Mouse (Mus musculus) large intestine, adult 2 months (tissue): ENCODE results near the gene Atrip. TPM values are rescaled to one million over a fixed set of nuclear protein-coding genes. Genes with fewer than 3 reads are reported as not detected.
A peak's percentile ranks its signal among the peaks of the same experiment; 100 is the strongest.

ENCODE experiments used
- DNase-seq: peaks from one replicate; pipeline ENCODE4 v3.0.0-alpha.2; 2012; ENCODE audit warnings: low read depth, low spot score
- WGBS: fragments of 180-500 bp; shearing (Covaris S2); methylation state at CpG from one replicate; pipeline ENCODE4 v1.1.7; 2018; 5-methylcytosine and 5-hydroxymethylcytosine counted together
- polyA plus RNA-seq: library from polyadenylated mRNA; depleted of rRNA; stranded (reverse); fragments of >200 nt; gene quantifications from 2 replicates; pipeline ENCODE4 v1.2.3, GENCODE M21; 2012

Atrip gene
- polyA plus RNA-seq, 1 experiment: 13.7 TPM

DNA sequence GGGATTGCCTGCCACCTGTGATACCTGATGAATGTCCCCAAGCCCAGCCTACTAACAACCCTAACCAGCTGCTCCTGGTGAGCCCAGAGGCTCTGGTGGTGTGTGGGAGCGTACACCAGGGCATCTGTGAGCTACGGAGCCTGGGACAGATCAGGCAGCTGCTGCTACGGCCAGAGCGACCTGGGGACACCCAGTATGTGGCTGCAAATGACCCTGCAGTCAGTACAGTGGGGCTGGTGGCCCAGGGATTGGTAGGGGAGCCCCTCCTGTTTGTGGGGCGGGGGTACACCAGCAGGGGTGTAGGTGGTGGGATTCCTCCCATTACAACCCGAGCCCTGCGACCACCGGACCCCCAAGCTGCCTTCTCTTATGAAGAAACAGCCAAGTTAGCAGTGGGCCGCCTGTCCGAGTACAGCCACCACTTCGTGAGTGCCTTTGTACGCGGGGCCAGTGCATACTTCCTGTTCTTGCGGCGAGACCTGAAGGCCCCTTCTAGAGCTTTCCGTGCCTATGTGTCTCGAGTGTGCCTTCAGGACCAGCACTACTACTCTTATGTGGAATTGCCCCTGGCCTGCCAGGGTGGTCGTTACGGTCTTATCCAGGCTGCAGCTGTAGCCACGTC lies 26.5 kb upstream of the Atrip start:
- WGBS: 88% methylated on average over 20 of the region's 20 CpGs
- DNase-seq: no peak

DNA sequence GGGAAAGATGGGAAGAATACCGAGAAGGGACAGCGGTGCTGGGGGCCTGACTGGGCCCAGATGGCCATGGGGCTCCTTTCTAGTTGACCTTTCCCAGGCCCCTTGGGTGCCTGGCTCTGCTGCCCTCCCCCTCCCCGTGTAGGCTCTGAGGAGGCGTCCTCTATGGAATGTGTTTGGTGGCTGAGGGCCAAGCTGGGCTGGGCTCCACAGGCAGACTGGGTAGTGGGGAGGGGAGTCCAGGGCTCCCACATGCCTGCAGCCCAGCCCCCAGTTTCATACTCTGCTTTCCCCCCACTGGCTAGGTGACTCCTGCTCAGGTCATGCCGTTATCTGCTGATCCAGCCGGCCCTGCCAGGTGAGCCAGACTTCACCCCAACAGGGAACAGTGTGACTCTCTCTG lies 25.0 kb upstream of the Atrip start:
- no peak for DNase-seq
- 48% methylated on average over 6 of the region's 6 CpGs for WGBS

DNA sequence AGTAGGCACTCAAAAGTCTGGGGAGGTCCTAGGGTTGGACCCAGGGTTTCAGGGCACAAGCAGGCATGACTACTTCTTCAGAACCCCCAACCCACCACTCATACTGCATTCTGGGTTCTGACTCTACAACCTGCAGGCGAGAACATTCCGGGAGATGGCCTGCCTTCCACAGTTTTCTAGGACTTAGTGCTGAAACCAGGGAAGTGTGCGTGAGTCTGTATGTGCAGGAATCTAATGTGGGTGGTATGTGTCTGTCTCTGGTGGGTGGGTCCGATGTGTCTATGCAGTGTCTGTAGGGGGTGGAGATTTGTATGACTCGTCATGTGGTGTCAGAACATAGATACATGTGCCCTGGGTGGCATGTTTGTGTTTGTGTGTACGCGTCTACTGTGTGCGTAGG lies 24.4 kb upstream of the Atrip start:
- no peak for DNase-seq
- 84% methylated on average over 8 of the region's 8 CpGs for WGBS

DNA sequence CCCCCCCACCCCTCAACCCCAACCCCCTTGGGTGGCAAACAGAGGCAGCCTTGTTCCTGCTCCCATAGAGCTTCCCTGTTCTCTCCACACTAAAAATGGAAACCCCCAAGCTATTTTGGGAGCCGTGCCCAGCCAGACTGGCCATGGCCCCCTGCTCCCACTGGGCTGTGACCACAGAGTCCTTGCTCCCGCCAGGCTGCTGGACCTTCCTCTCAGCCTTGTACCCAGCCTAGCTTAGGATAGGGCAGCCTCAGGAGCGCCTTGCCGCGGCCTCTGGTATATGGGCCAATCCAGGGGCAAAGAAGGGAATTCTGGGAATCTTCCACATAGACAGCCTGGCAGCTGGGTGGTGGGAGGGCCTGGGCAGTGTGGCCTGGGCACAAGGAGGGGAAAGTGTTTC lies 23.9 kb upstream of the Atrip start:
- DNase-seq: no peak
- 64% methylated on average over 5 of the region's 5 CpGs for WGBS

DNA sequence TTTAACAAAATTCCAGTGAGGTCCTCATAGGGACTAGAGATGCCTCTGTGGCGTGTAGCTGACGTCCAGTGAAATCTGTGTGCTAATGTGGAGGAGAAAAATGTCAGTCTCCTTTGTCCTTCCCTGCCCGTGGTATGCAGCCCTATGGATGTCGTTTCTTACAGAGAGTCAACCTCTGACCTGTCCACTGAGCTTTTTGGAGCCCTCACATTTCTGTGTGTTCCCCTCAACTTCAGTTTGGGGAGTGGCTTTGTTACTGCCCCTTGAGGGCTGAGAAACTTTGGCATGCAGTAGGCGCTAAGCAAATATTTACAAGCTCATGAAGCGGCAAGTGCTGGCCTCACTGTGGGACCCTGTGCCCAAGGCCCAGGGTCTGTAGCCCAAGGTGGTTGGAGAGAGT lies 23.4 kb upstream of the Atrip start:
- no peak for DNase-seq
- WGBS: 35% methylated on average over 6 of the region's 6 CpGs

DNA sequence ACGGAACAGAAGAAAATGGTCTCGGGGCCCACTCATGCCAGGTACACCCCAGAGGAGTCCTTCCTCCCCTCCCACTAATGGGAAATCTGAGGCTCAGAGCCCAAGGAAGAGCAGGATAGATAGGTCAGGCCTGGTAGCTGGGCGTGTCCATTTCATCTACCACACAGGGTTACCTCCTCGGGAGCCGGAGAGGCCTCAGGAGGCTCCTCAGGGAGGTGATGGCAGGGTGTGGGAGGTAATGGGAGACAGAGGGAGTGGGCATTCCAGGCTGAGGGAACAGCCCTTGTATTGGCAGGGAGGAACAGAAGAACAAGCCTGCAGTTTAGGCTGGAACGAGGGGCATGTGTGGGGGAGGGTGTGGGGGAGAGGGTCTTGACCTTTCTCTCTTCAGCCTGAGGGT lies 22.9 kb upstream of the Atrip start:
- DNase-seq: no peak
- WGBS: 50% methylated on average over 6 of the region's 6 CpGs

DNA sequence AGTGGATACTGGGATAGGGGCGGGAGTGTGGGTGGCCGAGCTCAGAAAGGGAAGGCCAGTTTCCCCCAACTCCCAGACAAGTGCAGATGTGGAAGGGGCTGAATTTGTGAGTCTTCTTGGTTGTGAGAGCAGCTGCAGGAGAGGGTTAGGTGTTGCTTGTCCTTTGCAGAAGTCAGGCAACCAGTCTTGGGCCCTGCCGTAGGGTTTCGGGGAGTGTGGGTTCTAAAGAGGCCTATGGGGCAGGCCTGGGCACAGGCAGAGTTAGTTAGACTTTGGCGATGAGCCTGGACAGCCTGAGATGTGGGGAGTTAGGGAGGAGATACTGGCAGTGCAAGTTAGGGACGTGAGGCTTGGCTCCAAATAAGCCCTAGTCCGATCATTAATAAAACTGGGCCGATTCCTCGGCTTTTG lies 22.3 kb upstream of the Atrip start:
- WGBS: 35% methylated on average over 9 of the region's 9 CpGs
- no peak for DNase-seq

DNA sequence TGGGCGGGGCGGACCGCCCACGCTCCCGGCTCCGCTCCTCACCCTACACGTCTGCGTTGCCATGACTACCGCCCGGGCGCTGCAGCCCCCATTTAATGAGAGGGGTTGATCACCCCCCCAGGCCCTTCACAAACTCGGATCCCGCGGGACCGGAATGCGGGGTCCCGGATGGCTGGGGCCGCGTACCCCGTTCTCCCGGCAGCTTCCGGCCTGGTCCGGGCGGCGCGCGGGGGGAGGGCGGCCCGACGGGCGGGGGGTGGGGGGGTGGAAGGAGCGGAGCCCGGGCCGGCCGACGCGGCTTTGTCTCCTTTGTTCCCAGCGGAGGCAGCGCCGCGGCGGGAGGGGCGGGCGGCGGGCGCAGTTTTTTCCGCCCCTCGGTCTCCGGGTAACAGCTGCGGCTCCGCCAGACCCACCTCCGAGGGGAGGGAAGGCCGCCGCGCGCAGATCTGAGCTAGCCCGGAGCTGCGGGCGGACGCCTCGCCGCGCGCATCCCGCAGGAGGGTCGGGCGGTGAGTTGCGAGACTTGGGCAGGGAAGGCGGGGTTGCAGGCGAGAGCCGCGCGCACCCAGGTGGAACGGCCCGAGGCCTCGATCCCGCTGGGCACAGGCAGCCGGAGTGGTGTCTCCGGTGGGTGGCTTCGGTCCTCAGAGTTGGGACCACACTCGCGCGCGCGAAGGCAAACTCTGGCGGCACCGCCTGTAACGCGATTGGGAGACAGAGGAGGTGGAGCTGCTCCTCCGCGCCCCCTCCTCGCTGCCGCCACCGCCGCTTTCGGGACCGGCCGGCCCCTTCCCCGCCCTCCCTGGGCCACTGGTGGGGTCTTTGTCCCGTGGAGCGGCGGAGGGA lies 21.4 kb upstream of the Atrip start, which contains the start of gene Plxnb1:
Gene Plxnb1 (plus strand): TSS at position 253 of the 846 bp plus-strand sequence.
- 2% methylated on average over 98 of the region's 102 CpGs for WGBS
- no peak for DNase-seq

DNA sequence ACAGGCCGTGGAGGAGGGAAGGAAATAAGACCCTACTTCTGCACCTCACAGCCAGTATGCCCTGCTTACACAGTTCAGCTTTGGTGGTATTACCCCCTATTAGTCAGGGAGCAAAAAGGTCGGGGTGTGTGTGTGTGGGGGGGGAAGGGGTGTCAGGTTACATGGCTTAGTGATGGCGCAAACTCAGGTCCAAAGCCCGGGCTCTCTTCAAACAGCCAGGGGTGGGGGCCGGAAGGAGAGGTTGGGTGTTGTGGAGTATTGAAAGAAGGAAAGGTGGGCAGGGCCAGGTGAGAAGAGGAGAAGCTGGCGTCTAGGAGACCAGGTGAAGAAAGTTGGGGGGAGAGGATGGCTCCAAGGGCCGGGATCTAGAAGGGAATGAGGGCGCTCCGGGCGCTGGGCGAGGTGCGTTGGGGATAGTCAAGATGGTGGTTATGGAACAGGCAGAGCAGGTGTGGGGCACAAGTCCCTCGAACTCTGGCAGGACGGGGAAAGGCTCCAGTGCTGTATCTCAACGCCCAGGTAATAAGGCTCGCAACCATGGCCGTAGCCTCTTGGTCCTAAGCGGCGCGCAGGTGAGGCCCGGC lies 20.7 kb upstream of the Atrip start:
- 3% methylated on average over 21 of the region's 21 CpGs for WGBS
- no peak for DNase-seq

DNA sequence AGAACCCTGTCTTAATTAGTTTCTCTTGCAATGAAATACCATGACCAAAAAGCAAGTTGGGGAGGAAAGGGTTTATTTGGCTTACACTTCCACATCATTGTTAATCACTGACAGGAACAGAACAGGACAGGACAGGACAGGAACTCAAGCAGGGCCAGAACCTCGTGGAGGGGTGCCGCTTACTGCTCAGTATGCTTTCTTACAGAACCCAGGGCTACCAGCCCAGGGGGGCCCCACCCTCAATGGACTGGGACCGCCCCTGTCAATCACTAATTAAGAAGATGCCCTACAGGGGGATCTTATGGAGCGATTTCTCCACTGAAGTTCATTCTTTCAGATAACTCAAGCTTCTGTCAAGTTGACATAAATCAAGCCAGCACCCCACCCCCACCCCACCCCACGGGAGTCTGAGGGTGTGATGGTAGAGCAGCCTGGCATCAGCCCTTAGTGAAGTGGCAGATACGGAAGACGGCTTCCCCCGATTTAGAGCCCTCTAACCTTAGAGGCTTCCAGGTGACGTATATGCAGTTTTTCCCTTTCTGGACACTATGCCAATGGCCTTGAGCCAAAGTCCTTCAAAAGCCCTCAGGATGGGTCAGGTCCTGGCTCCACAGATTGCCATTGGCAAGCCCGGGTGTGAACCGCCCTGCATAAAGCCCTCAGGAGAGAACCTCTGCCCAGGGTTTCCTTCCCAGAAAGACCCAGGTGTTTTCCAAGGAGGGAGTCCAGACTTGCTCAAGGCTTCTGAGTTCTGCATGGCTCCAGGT lies 20.0 kb upstream of the Atrip start:
- DNase-seq: no peak
- WGBS: 39% methylated on average over 11 of the region's 11 CpGs

DNA sequence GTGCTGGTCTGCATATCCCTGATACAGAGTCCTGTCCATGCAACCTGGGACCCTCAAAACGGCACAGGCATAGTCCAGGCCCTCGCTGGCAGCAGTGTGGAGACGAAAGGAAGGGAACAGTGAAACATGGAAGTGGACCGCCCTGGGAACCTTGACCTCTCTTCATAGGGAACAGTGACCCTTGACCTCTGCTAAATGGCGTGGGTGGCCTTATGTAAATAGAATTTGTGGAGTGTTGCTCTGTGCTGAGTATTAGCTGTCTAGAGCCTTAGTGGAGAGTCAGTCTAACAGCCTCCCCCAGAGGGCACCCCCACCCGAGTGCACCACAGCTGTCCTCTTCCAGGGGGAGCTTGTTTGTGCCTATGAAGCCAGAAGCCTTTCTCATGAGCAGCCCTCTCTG lies 18.9 kb upstream of the Atrip start:
- DNase-seq: no peak
- 61% methylated on average over 6 of the region's 6 CpGs for WGBS

DNA sequence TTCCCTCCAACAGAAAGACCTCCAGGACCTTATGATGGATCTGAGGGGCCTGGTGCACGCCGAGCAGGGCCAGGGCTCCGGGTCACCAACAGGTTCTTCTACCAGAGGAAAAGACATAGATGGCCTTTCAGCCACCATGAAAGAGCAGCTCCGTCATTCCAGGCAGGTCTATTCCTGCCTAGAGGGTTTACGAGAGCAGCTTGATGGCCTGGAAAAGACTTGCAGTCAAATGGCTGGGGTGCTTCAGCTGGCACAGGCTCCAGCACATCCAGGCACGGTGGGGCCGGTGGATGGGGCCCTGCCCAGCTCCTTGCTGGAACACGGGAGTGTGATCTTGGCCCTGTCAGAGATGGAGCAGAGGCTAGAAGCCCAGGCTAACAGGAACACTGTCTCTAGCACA lies 17.9 kb upstream of the Atrip start:
- WGBS: 90% methylated on average over 8 of the region's 8 CpGs

DNA sequence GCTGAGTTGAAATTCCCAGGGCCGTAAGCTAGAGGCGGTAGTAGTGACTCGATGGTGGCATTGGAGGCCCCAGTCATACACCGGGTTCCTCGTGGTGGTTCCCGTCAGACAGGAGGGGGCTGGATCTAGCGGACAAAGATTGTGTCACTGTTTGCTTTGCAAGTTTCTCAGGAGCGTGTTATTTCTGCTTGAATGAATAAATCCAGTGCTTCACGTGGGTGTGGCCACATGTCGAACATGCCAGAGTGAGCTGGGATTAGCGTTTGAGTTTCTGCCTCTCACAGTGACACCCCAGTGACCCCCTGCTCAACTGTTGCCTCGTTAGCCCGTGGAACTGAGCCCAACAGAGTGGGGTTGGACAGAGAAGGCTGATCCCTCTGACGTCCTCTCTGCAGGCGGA lies 16.5 kb upstream of the Atrip start:
- 67% methylated on average over 15 of the region's 15 CpGs for WGBS
- no peak for DNase-seq

More for the DNA sequence above, 17.9 kb upstream of the Atrip start:
- DNase-seq: no peak

DNA sequence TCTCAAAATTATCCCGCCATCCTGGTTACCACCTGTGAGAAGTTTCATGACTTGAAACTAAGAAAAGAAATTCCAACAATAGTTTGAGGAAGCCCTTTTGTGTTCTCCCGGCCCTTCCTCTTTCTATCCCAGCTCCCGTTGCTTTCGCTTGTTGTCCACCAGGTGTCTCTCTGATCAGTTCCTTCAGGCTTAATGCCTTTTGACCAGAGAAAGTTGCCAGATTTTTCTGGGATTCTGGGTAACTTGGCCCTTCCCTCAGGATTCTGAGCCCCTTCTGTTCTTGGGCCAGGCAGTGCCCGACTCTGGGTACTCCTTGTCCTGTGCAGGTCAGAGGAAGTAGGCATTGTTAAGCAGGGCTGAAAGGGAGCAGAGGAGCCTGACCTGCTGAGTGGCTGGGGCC lies 14.1 kb upstream of the Atrip start:
- 15% methylated on average over 5 of the region's 5 CpGs for WGBS
- no peak for DNase-seq

DNA sequence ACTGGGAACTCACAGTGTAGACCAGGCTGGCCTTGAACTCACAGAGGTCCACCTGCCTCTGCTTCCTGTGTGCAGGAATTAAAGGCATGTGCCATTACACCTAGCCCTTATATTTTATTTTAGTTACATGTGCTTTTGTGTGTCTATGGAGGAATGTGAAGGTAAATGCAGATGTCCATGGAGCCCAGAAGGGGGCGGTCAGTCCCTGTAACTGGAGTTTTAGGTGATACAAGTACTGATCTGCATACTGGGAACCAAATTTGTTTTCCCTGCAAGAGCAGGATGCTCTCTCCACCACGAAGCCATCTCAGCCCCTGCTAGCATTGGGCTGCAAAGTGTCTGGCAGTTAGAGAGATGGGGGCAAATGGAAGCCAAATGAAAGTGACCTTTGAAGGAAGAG lies 11.0 kb upstream of the Atrip start:
- no peak for DNase-seq
- WGBS: 20% methylated on average over 2 of the region's 2 CpGs

DNA sequence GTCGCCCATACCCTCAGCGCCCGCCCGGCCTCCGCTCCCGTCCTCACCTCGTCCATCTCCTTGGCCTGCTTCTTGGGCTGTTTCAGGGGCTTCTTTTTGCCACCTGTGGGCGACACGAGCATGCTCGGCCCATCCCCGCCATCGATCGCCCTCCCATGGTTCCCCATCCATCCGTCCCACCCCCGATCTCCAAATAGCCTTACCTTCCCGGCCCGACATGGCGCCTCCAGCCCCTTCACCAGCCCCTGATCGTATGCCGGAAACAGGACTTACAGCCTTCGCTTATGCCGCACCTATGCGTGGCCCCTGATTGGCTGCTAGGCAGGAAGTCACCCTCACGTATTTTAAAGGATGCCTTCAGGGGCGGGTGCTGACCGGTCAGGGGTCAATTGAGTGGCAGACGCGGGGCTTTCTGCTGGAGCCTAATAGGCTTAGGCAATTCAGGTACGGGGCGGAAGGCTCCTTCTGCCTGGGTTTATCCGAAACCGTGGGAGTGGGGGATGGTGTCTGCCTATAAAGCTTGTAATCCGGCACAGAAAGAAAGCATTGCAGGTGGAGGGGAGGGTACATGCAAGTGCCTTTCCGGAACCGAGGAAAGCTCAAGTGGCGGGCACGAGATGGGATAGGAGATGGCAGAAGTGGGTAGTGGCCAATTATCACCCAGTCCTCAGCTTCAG lies 8.3 kb upstream of the Atrip start, which contains the start of the genes Ccdc51 and Tma7:
Gene Ccdc51 (plus strand): TSS at position 370 of the 677 bp plus-strand sequence.
Gene Tma7 (minus strand): TSS at position 464 of the 677 bp plus-strand sequence.
- peak; percentile 67 for DNase-seq
- 1% methylated on average over 37 of the region's 37 CpGs for WGBS

DNA sequence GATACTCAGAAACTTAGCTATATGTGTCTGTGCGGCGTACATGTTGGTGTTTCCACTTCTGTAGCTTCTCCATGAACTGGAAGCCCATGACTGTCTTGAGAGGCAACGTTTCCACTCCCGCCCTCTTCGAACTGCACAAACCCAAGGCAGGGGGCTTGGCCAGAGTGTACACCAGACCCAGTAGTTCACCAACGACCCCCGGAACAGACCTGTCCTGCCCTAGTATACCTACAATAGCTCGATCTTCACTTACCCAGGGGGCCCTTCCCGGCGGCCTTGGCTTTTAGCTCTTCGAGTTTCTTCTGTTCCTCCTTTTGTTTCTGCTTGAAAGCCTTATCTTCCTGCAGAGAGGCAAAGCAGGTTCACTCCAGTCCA lies 7.8 kb upstream of the Atrip start:
- WGBS: under 1% methylated on average over 11 of the region's 11 CpGs
- no peak for DNase-seq

DNA sequence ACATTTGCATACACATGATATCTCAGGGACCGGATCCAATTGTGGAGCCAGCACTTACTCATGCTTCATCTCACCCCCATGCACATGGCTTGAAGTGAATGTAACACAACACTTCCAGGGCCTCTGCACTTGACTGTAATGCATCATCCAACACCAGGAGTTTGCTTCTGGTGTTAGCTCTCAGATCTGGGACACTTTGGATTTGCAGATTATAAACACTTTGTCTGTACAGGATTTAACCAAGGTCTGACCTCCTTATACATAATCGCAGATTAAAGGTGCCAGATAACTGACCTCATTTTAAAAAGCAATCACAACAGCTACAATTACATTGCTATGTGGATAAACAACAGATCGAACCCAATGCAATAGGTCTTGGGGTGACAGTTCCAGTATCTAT lies 6.6 kb upstream of the Atrip start:
- DNase-seq: no peak
- 86% methylated on average over 3 of the region's 3 CpGs for WGBS

DNA sequence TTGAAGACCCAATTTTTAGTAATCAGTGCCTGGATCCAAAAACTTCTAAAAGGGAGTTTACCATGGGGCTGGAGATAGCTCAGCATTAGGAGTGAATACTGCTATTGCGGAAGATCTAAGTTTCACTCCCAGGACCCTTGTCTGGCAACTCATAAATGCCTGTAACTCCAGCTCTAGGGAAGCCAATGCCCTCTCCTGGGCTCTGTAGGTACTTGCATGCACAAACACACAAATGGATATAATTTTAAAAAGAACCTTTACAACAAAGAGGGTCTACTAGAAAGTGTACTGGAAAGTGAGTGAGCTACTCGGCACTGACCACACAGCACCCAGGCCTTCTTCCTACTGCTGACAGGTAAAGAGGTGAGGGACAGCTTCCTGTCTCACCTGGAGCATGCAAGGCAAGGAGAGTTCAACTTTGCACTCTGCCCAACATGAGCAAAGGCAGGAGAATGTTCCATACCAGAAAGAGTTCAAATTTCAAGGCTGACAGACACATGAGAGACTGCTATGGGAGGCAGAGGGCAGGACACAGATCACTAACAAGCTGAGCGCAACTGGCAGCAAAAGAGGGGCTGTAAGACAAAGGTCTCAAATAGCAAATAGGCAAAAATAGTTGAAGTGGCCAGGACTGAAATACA lies 5.7 kb downstream of the Atrip start:
- no peak for DNase-seq
- 92% methylated on average over 3 of the region's 3 CpGs for WGBS
